In the genomic region with DNA sequence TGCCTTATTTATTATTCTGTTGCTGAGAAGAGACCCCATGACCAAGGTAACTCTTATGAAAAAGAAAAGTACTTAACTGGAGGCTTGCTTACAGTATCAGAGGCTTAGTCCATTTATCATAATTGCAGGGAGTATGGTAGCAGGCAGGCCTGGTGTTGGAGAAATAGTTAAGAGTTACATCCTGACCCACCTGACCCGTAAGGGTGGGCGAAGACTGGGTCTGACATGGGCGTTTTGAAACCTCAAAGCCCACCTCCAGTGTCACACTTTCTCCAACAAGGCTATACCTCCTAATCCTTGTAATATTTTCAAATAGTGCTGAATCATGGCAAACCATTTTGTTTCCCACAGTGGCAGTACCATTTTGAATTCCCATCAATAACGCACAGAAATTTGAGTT, we compare ENCODE assay signal across 11 mouse cellular contexts. TPM values are rescaled to one million over a fixed set of nuclear protein-coding genes. Genes with fewer than 3 reads are reported as not detected.
A peak's percentile ranks its signal among the peaks of the same experiment; 100 is the strongest.
DNase-seq lines count a peak whose midpoint lies in the region; ATAC-seq and TF ChIP-seq lines count a peak whose summit lies in the region.
"Had no signal": no experiment of that assay in that cellular context is flagged by ENCODE, and none has a peak within 500 bp of the region (broad histone marks: within the 10 kb centered on the region; RNA-seq: fewer than 3 reads in every experiment).

No protein-coding gene starts in this region.

- ATAC-seq in heart, embryonic 15.5 days (replicated peaks; ENCODE audit: insufficient number of reproducible peaks, insufficient read depth, low FRiP score, low read depth): no peak
- no peak for ATAC-seq in intestine, embryonic 14.5 days (replicated peaks; ENCODE audit: low FRiP score, low TSS enrichment, low read depth)
- ATAC-seq in neural tube, embryonic 13.5 days (ENCODE audit: low read depth): no peak

- H3K4me2 ChIP-seq in heart, embryonic 15.5 days: peak overlapping the region; percentile 75
- H3K4me2 ChIP-seq in intestine, embryonic 14.5 days (ENCODE audit: low read length): peak overlapping the region; percentile 66
- H3K4me2 ChIP-seq in neural tube, embryonic 13.5 days: peak overlapping the region; percentile 82

- H3K27me3 ChIP-seq in heart, embryonic 15.5 days: no peaks in the 10 kb centered on the region
- no peaks in the 10 kb centered on the region for H3K27me3 ChIP-seq in intestine, embryonic 14.5 days (replicated peaks; ENCODE audit: control insufficient read depth, insufficient read depth, low read length)
- no peaks in the 10 kb centered on the region for H3K27me3 ChIP-seq in neural tube, embryonic 13.5 days

- H3K27ac ChIP-seq in heart, embryonic 15.5 days: peak overlapping the region; percentile 94
- H3K27ac ChIP-seq in embryonic fibroblast, embryonic 13.5 days (ENCODE audit: insufficient read depth, low read length): peak overlapping the region; percentile 90
- peak overlapping the region; percentile 87; the same call in 1 of the 2 replicates for H3K27ac ChIP-seq in intestine, embryonic 14.5 days (ENCODE audit: low read depth)
- H3K27ac ChIP-seq in neural tube, embryonic 13.5 days (replicated peaks): peak overlapping the region; percentile 82; the same call in 1 of the 2 replicates

- TF ChIP-seq CTCF in embryonic fibroblast, embryonic 13.5 days (IDR thresholded peaks at IDR 0.05; ENCODE audit: borderline replicate concordance, insufficient read depth, low read length): no peak

- TF ChIP-seq POLR2A in embryonic fibroblast, embryonic 13.5 days (IDR thresholded peaks at IDR 0.05; ENCODE audit: low read depth, low read length): no peak

- 64% methylated on average over 4 of the region's 4 CpGs for WGBS in heart, embryonic 15.5 days
- 58% methylated on average over 4 of the region's 4 CpGs for WGBS in intestine, embryonic 14.5 days
- WGBS in neural tube, embryonic 13.5 days: 72% methylated on average over 4 of the region's 4 CpGs

- DNase-seq in heart, postnatal 4 days: no peak
- no peak for DNase-seq in intestine, embryonic 14.5 days (ENCODE audit: low spot score)
- no peak for DNase-seq in retina, embryonic 14.5 days (ENCODE audit: low spot score)
- DNase-seq in spleen, postnatal 4 days (ENCODE audit: low spot score in 2 of 2): no peak
- DNase-seq in adrenal gland, adult 8-10 months: no peak
- DNase-seq: adrenal gland, postnatal 10 days; kidney, adult 18-20 months; thymus, postnatal 4 days had no signal

- H3K9ac ChIP-seq in heart, embryonic 15.5 days: no peak overlapping the region
- no peak overlapping the region for H3K9ac ChIP-seq in intestine, embryonic 14.5 days (ENCODE audit: low read length)
- peak overlapping the region; percentile 79 for H3K9ac ChIP-seq in neural tube, embryonic 13.5 days

- peak overlapping the region; percentile 76; the same call in 1 of the 2 replicates for H3K4me3 ChIP-seq in heart, embryonic 15.5 days
- H3K4me3 ChIP-seq in embryonic fibroblast, embryonic 13.5 days (ENCODE audit: insufficient read depth, low read length): no peak overlapping the region
- H3K4me3 ChIP-seq in intestine, embryonic 14.5 days (ENCODE audit: low read depth, low read length): no peak overlapping the region
- H3K4me3 ChIP-seq in neural tube, embryonic 13.5 days: peak overlapping the region; percentile 63

- H3K36me3 ChIP-seq in heart, embryonic 15.5 days: no peaks in the 10 kb centered on the region
- peaks cover 7% of the 10 kb centered on the region; the same call in 1 of the 2 replicates for H3K36me3 ChIP-seq in intestine, embryonic 14.5 days (ENCODE audit: control insufficient read depth, insufficient read depth, low read length)
- H3K36me3 ChIP-seq in neural tube, embryonic 13.5 days: no peaks in the 10 kb centered on the region

- peaks cover 25% of the 10 kb centered on the region for H3K4me1 ChIP-seq in heart, embryonic 15.5 days (replicated peaks)
- H3K4me1 ChIP-seq in embryonic fibroblast, embryonic 13.5 days (ENCODE audit: control insufficient read depth, insufficient read depth, low read length): 0 out of 2 replicates have a peak, but pooled peaks cover 11% of the 10 kb centered on the region
- peaks cover 17% of the 10 kb centered on the region; the same call in 1 of the 2 replicates for H3K4me1 ChIP-seq in intestine, embryonic 14.5 days (replicated peaks; ENCODE audit: control insufficient read depth, insufficient read depth, low read length)
- peaks cover 43% of the 10 kb centered on the region for H3K4me1 ChIP-seq in neural tube, embryonic 13.5 days (replicated peaks)

- no peaks in the 10 kb centered on the region for H3K9me3 ChIP-seq in heart, embryonic 15.5 days (replicated peaks)
- no peaks in the 10 kb centered on the region for H3K9me3 ChIP-seq in intestine, embryonic 14.5 days (ENCODE audit: control insufficient read depth, low read length)
- H3K9me3 ChIP-seq in neural tube, embryonic 13.5 days: no peaks in the 10 kb centered on the region

RNA-seq across cellular contexts. Expression of gene Dzip1l, which starts 0.7 kb away (rescaled TPM):
- 14.1 and 18.0 TPM in 2 replicates for polyA plus RNA-seq in heart, embryonic 15.5 days (2015; fragmentation: Nextera tagmentation; extraction: Ambion mirVana)
- 10 to 100 TPM; 13.2 to 16.2 TPM for total RNA-seq in heart, postnatal 4 days (2021)
- 26.5 and 29.9 TPM in 2 replicates for polyA plus RNA-seq in embryonic fibroblast, embryonic 13.5 days (2011; ENCODE audit: insufficient read length, low read depth, missing spikeins)
- polyA plus RNA-seq in intestine, embryonic 14.5 days (2014; fragmentation: Nextera tagmentation; extraction: Ambion mirVana): 14.3 and 15.1 TPM in 2 replicates
- polyA plus RNA-seq in neural tube, embryonic 13.5 days (2015; fragmentation: Nextera tagmentation; extraction: Ambion mirVana): 5.6 and 7.8 TPM in 2 replicates
- 1 to 10 TPM; 4.8 to 6.8 (median 5.1) TPM for total RNA-seq in adrenal gland, adult 8-10 months (2022)

RNA-seq across cellular contexts. Expression of gene A4gnt, which starts 16.3 kb away (rescaled TPM):
- polyA plus RNA-seq in heart, embryonic 15.5 days (2015; fragmentation: Nextera tagmentation; extraction: Ambion mirVana): not detected in 2 replicates
- not detected for total RNA-seq in heart, postnatal 4 days (2021)
- polyA plus RNA-seq in embryonic fibroblast, embryonic 13.5 days (2011; ENCODE audit: insufficient read length, low read depth, missing spikeins): not detected in 2 replicates
- 0.08 and 0.12 TPM in 2 replicates for polyA plus RNA-seq in intestine, embryonic 14.5 days (2014; fragmentation: Nextera tagmentation; extraction: Ambion mirVana)
- polyA plus RNA-seq in neural tube, embryonic 13.5 days (2015; fragmentation: Nextera tagmentation; extraction: Ambion mirVana): not detected in 2 replicates
- not detected for total RNA-seq in adrenal gland, adult 8-10 months (2022)
- total RNA-seq: adrenal gland, postnatal 10 days had no signal

RNA-seq across cellular contexts. Expression of gene Dbr1, which starts 53.0 kb away (rescaled TPM):
- polyA plus RNA-seq in heart, embryonic 15.5 days (2015; fragmentation: Nextera tagmentation; extraction: Ambion mirVana): 14.0 and 19.5 TPM in 2 replicates
- 10 to 100 TPM; 10.0 to 10.3 TPM for total RNA-seq in heart, postnatal 4 days (2021)
- 17.3 and 18.3 TPM in 2 replicates for polyA plus RNA-seq in embryonic fibroblast, embryonic 13.5 days (2011; ENCODE audit: insufficient read length, low read depth, missing spikeins)
- polyA plus RNA-seq in intestine, embryonic 14.5 days (2014; fragmentation: Nextera tagmentation; extraction: Ambion mirVana): 27.8 TPM in 2 replicates
- 23.0 and 25.0 TPM in 2 replicates for polyA plus RNA-seq in neural tube, embryonic 13.5 days (2015; fragmentation: Nextera tagmentation; extraction: Ambion mirVana)
- 10 to 100 TPM; 13.4 to 17.3 (median 16.5) TPM for total RNA-seq in adrenal gland, adult 8-10 months (2022)

RNA-seq across cellular contexts. Expression of gene Armc8, which starts 59.9 kb away (rescaled TPM):
- 18.5 and 18.6 TPM in 2 replicates for polyA plus RNA-seq in heart, embryonic 15.5 days (2015; fragmentation: Nextera tagmentation; extraction: Ambion mirVana)
- 10 to 100 TPM; 27.4 to 28.2 TPM for total RNA-seq in heart, postnatal 4 days (2021)
- polyA plus RNA-seq in embryonic fibroblast, embryonic 13.5 days (2011; ENCODE audit: insufficient read length, low read depth, missing spikeins): 23.9 and 32.3 TPM in 2 replicates
- polyA plus RNA-seq in intestine, embryonic 14.5 days (2014; fragmentation: Nextera tagmentation; extraction: Ambion mirVana): 28.9 and 32.5 TPM in 2 replicates
- 60.1 and 63.7 TPM in 2 replicates for polyA plus RNA-seq in neural tube, embryonic 13.5 days (2015; fragmentation: Nextera tagmentation; extraction: Ambion mirVana)
- 10 to 100 TPM; 31.3 to 35.5 (median 32.3) TPM for total RNA-seq in adrenal gland, adult 8-10 months (2022)

Comparison
In these comparisons a context has a peak if more than half of its experiments do, and no peak if none do; other contexts are left out.
1. H3K4me3 ChIP-seq: peak in heart, embryonic 15.5 days (single experiment) and neural tube, embryonic 13.5 days (single experiment); none in embryonic fibroblast, embryonic 13.5 days (single experiment) and intestine, embryonic 14.5 days (single experiment).
2. Peak in every context shown above with its lines, with median percentiles within 50 percentile points of each other: H3K27ac ChIP-seq and H3K4me2 ChIP-seq.